Mouse (Mus musculus): ENCODE measurements around the gene Zfr2. TPM values are rescaled to one million over a fixed set of nuclear protein-coding genes. Genes with fewer than 3 reads are reported as not detected.
"Not testable (repeated sequence)": the region's sequence is repeated elsewhere in the genome, so short reads cannot be mapped to it uniquely, and the experiment has no call there.

The Zfr2 gene
- polyA plus RNA-seq, 1 experiment: 11.6 TPM

GRCm38 (mm10) chr10:81221402-81222015 lies 11.4 kb upstream of the Zfr2 start:
- Histone ChIP-seq H3K36me3 (ENCODE audit: control insufficient read depth, insufficient read depth, low read length) (no peaks in the 10 kb centered on the region), H3K27ac (ENCODE audit: control insufficient read depth, insufficient read depth, low read depth, low read length) (no peak overlapping the region), H3K27me3 (ENCODE audit: control insufficient read depth, insufficient read depth, low read length) (no peaks in the 10 kb centered on the region), H3K4me1 (ENCODE audit: control insufficient read depth, insufficient read depth, low read length) (no peaks in the 10 kb centered on the region), H3K4me3 (ENCODE audit: control insufficient read depth, low read depth, low read length) (no peak overlapping the region)
- no peak for TF ChIP-seq CTCF (IDR thresholded peaks at IDR 0.05; ENCODE audit: control insufficient read depth, insufficient read depth, insufficient replicate concordance, low read depth, low read length)
- TF ChIP-seq POLR2A (IDR thresholded peaks at IDR 0.05; ENCODE audit: control insufficient read depth, low read depth, low read length): no peak

GRCm38 (mm10) chr10:81223731-81224130 lies 9.2 kb upstream of the Zfr2 start:
- not testable (repeated sequence) for H3K4me3 ChIP-seq (ENCODE audit: control insufficient read depth, low read depth, low read length); H3K4me1 ChIP-seq (ENCODE audit: control insufficient read depth, insufficient read depth, low read length); H3K27ac ChIP-seq (ENCODE audit: control insufficient read depth, insufficient read depth, low read depth, low read length); H3K36me3 ChIP-seq (ENCODE audit: control insufficient read depth, insufficient read depth, low read length); H3K27me3 ChIP-seq (ENCODE audit: control insufficient read depth, insufficient read depth, low read length)

GRCm38 (mm10) chr10:81229735-81230437 lies 3.1 kb upstream of the Zfr2 start:
- TF ChIP-seq CTCF (IDR thresholded peaks at IDR 0.05; ENCODE audit: control insufficient read depth, insufficient read depth, insufficient replicate concordance, low read depth, low read length) (no peak), POLR2A (IDR thresholded peaks at IDR 0.05; ENCODE audit: control insufficient read depth, low read depth, low read length) (no peak)
- peaks cover 8% of the 10 kb centered on the region for H3K4me1 ChIP-seq (ENCODE audit: control insufficient read depth, insufficient read depth, low read length)
- no peaks in the 10 kb centered on the region for H3K27me3 ChIP-seq (ENCODE audit: control insufficient read depth, insufficient read depth, low read length)
- H3K4me3 ChIP-seq (ENCODE audit: control insufficient read depth, low read depth, low read length): no peak overlapping the region
- H3K27ac ChIP-seq (ENCODE audit: control insufficient read depth, insufficient read depth, low read depth, low read length): no peak overlapping the region
- H3K36me3 ChIP-seq (ENCODE audit: control insufficient read depth, insufficient read depth, low read length): no peaks in the 10 kb centered on the region

- H3K27ac ChIP-seq (ENCODE audit: control insufficient read depth, insufficient read depth, low read depth, low read length): no peak within 1 kb of the TSS
- no peaks in the 10 kb centered on the region for H3K27me3 ChIP-seq (ENCODE audit: control insufficient read depth, insufficient read depth, low read length)
- TF ChIP-seq POLR2A (IDR thresholded peaks at IDR 0.05; ENCODE audit: control insufficient read depth, low read depth, low read length) (no peak), CTCF (IDR thresholded peaks at IDR 0.05; ENCODE audit: control insufficient read depth, insufficient read depth, insufficient replicate concordance, low read depth, low read length) (peak; percentile 27; the same call in 1 of the 2 replicates)
- no peaks in the 10 kb centered on the region for H3K36me3 ChIP-seq (ENCODE audit: control insufficient read depth, insufficient read depth, low read length)
- H3K4me1 ChIP-seq (ENCODE audit: control insufficient read depth, insufficient read depth, low read length): peaks cover 8% of the 10 kb centered on the region
- H3K4me3 ChIP-seq (ENCODE audit: control insufficient read depth, low read depth, low read length): no peak within 1 kb of the TSS
Measured at GRCm38 (mm10) chr10:81230438-81231332, 2.3 kb upstream of the Zfr2 start, which contains the start of gene Atcay. Gene Atcay, minus strand, starts transcription at chr10:81230833.

DNA sequence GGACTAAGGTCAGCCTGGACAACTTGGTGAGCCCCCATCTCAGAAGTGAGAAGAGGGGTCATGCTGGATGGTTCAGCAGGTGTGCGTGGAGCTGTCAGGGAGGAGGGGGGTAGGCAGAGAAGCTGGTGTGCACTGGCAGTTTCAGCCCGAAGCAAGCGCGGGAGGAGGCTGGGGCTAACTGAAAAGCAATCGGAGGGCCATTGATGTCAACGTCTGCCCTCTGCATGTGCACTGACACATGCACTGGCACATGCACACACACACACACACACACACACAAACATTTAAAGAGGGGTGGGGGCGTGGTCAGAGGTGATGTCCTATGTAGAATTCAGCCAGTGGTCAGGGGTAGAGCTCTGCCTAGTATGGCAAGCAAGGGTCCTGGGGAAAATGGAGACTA lies 1.5 kb upstream of the Zfr2 start:
- Histone ChIP-seq H3K27me3 (ENCODE audit: control insufficient read depth, insufficient read depth, low read length) (no peaks in the 10 kb centered on the region), H3K36me3 (ENCODE audit: control insufficient read depth, insufficient read depth, low read length) (no peaks in the 10 kb centered on the region), H3K27ac (ENCODE audit: control insufficient read depth, insufficient read depth, low read depth, low read length) (no peak overlapping the region), H3K4me3 (ENCODE audit: control insufficient read depth, low read depth, low read length) (no peak overlapping the region), H3K4me1 (ENCODE audit: control insufficient read depth, insufficient read depth, low read length) (peaks cover 8% of the 10 kb centered on the region)
- TF ChIP-seq POLR2A (IDR thresholded peaks at IDR 0.05; ENCODE audit: control insufficient read depth, low read depth, low read length): no peak
- no peak for TF ChIP-seq CTCF (IDR thresholded peaks at IDR 0.05; ENCODE audit: control insufficient read depth, insufficient read depth, insufficient replicate concordance, low read depth, low read length)

DNA sequence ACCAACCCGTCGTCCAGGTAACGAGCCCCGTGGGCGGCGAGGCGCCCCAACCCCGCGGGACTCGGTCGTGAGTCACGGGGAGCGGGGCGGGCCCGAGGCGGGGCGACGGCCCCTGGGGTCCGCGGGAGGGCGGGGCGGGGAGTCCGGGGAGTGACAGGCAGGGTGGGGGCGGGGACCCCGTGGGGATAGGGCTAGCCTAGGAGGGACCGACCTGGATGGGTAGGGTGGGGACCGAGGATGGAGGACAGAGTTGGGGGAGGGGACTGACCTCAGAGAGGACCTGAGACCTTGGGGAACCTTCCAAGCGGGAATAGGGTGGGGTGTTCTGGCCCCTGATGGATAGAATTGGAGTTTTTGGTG lies 251 bp downstream of the Zfr2 start:
- TF ChIP-seq CTCF (IDR thresholded peaks at IDR 0.05; ENCODE audit: control insufficient read depth, insufficient read depth, insufficient replicate concordance, low read depth, low read length) (no peak), POLR2A (IDR thresholded peaks at IDR 0.05; ENCODE audit: control insufficient read depth, low read depth, low read length) (no peak)
- Histone ChIP-seq H3K36me3 (ENCODE audit: control insufficient read depth, insufficient read depth, low read length) (no peaks in the 10 kb centered on the region), H3K27me3 (ENCODE audit: control insufficient read depth, insufficient read depth, low read length) (no peaks in the 10 kb centered on the region), H3K4me1 (ENCODE audit: control insufficient read depth, insufficient read depth, low read length) (peaks cover 8% of the 10 kb centered on the region), H3K4me3 (ENCODE audit: control insufficient read depth, low read depth, low read length) (peak overlapping the region; percentile 85), H3K27ac (ENCODE audit: control insufficient read depth, insufficient read depth, low read depth, low read length) (no peak overlapping the region)

DNA sequence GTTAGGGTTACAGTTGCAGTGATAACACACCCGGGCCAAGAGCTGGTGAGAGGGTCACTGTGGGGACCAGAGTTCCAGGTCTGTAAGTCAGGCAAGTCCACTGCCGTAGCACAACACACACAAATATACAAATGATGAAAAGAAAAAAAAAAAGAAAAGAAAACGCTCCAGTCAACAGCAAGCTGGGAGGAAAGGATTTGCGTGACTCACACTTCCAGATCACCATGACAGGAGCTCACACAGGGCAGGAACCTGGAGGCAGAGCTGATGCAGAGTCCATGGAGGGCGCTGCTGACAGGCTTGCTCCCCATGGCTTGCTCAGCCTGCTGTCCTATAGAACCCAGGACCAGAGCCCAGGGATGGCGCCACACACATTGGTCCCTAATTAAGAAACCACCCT lies 1.3 kb downstream of the Zfr2 start:
- no peaks in the 10 kb centered on the region for H3K27me3 ChIP-seq (ENCODE audit: control insufficient read depth, insufficient read depth, low read length)
- no peak overlapping the region for H3K4me3 ChIP-seq (ENCODE audit: control insufficient read depth, low read depth, low read length)
- H3K4me1 ChIP-seq (ENCODE audit: control insufficient read depth, insufficient read depth, low read length): peaks cover 8% of the 10 kb centered on the region

More for the DNA sequence above, 1.3 kb downstream of the Zfr2 start:
- TF ChIP-seq CTCF (IDR thresholded peaks at IDR 0.05; ENCODE audit: control insufficient read depth, insufficient read depth, insufficient replicate concordance, low read depth, low read length) (no peak), POLR2A (IDR thresholded peaks at IDR 0.05; ENCODE audit: control insufficient read depth, low read depth, low read length) (no peak)
- H3K27ac ChIP-seq (ENCODE audit: control insufficient read depth, insufficient read depth, low read depth, low read length): no peak overlapping the region
- no peaks in the 10 kb centered on the region for H3K36me3 ChIP-seq (ENCODE audit: control insufficient read depth, insufficient read depth, low read length)

Data from testis, adult 2 months (tissue).